Mouse (Mus musculus) myocyte (in vitro differentiated cells): Measurements from ENCODE around the gene Zim1.

ENCODE experiments used
- CEBPB ChIP-seq: IDR thresholded peaks from 2 replicates; pipeline ENCODE4 v1.6.1; 2011; ENCODE audit warnings: mild to moderate bottlenecking, moderate library complexity; ENCODE audit not compliant: poor library complexity, insufficient read depth, severe bottlenecking
- MYOG ChIP-seq, 3 experiments: IDR thresholded peaks; one replicate each; pipeline ENCODE4 v1.6.1; 2011; ENCODE audit warnings: control low read depth in 2 of 3, low read depth in 2 of 3, mild to moderate bottlenecking in 2 of 3; ENCODE audit not compliant: insufficient read length in 2 of 3, control insufficient read depth in 1 of 3, insufficient read depth in 1 of 3
- POLR2A ChIP-seq: IDR thresholded peaks from one replicate; pipeline ENCODE4 v1.6.1; 2011; ENCODE audit warnings: low read depth, mild to moderate bottlenecking, control low read depth, moderate library complexity; ENCODE audit not compliant: insufficient read length
- POLR2AphosphoS2 ChIP-seq: IDR thresholded peaks from one replicate; pipeline ENCODE4 v1.6.1; 2011; ENCODE audit warnings: low read depth, control low read depth; ENCODE audit not compliant: insufficient read length
- SRF ChIP-seq: IDR thresholded peaks from one replicate; pipeline ENCODE4 v1.6.1; 2011; ENCODE audit warnings: low read depth; ENCODE audit not compliant: control insufficient read depth, insufficient read length
- USF1 ChIP-seq: IDR thresholded peaks from one replicate; pipeline ENCODE4 v1.6.1; 2011; ENCODE audit warnings: low read depth, mild to moderate bottlenecking, control low read depth, moderate library complexity

DNA sequence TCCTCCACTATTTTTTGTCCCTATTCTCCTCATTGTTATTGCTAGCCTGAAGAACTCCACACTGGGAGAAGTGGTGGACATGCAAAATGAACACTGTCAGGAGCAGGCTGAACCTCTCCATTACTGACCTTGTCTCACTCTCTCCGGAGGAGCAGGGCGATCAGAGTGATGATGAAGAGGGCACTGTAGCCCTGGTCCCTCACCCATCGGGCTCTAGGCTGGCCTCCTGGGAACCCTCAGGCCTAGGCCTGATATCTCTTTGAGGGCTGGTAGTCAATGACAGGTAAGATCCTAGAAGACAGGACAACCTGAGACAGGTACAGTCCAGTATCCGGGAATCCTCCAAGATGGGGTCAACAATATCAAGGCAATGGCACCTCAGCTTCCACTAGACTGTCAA lies 58.2 kb downstream of the Zim1 start:
- TF ChIP-seq MYOG (IDR thresholded peaks at IDR 0.05; ENCODE audit: control insufficient read depth in 1 of 3, insufficient read depth in 1 of 3, insufficient read length in 2 of 3, low read depth in 2 of 3) (no peak), POLR2A (no peak), CEBPB (no peak), SRF (no peak), USF1 (no peak), POLR2AphosphoS2 (no peak)
